Comparison of ENCODE assay signal across 26 mouse cellular contexts in the genomic region with DNA sequence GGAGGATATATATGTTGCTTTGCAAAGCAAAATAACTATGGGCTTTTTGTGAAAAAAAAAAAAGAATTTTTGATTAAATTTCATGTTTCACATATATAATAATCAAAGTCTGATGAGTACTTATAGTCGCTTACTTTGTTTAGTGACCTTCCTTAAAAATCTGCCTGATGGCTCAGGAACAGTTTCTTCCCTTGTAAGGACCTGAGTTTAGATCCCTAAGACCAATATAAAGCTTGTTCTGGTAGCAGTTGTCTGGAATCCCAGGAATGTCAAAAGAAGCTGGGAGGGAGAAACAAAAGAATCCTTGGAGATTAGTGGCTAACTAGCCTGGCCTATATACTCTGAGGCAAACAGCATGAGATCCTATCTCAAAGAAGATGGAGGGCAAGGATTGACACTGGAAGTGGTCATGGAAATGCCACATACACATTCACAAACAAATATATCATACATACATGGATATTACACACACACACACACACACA. TPM values are rescaled to one million over a fixed set of nuclear protein-coding genes. Genes with fewer than 3 reads are reported as not detected.
DNase-seq lines count a peak whose midpoint lies in the region; ATAC-seq lines count a peak whose summit lies in the region.
"Had no signal": no experiment of that assay in that cellular context is flagged by ENCODE, and none has a peak within 500 bp of the region (broad histone marks: within the 10 kb centered on the region; RNA-seq: fewer than 3 reads in every experiment).

A gene (minus strand): TSS at position 51 of the 485 bp plus-strand sequence.

- no peaks in the 10 kb centered on the region for H3K9me3 ChIP-seq in forebrain, embryonic 15.5 days
- H3K9me3 ChIP-seq: embryonic facial prominence, embryonic 13.5 days; heart, embryonic 13.5 days; hindbrain, embryonic 13.5 days; limb, embryonic 15.5 days; lung, embryonic 15.5 days had no signal

- H3K9ac ChIP-seq in forebrain, embryonic 15.5 days (replicated peaks) = no peak within 1 kb of the TSS
- H3K9ac ChIP-seq: embryonic facial prominence, embryonic 13.5 days; heart, embryonic 13.5 days; hindbrain, embryonic 13.5 days; limb, embryonic 15.5 days; liver, embryonic 14.5 days; lung, embryonic 15.5 days had no signal

- H3K36me3 ChIP-seq in forebrain, embryonic 15.5 days = no peaks in the 10 kb centered on the region
- H3K36me3 ChIP-seq: embryonic facial prominence, embryonic 13.5 days; heart, embryonic 13.5 days; hindbrain, embryonic 13.5 days; limb, embryonic 15.5 days; lung, embryonic 15.5 days had no signal

- 55% methylated on average over 1 of the region's 1 CpGs for WGBS in forebrain, embryonic 15.5 days

- ATAC-seq in forebrain, embryonic 15.5 days (replicated peaks) = no peak
- ATAC-seq: activated CD4-positive, CD25-positive, alpha-beta regulatory T cell, adult 4 months; forebrain, embryonic 16.5 days had no signal

- no peak within 1 kb of the TSS for H3K4me2 ChIP-seq in forebrain, embryonic 15.5 days (replicated peaks)
- H3K4me2 ChIP-seq: embryonic facial prominence, embryonic 13.5 days; heart, embryonic 13.5 days; hindbrain, embryonic 13.5 days; limb, embryonic 15.5 days; lung, embryonic 15.5 days had no signal

- no peak within 1 kb of the TSS for H3K4me3 ChIP-seq in forebrain, embryonic 15.5 days
- H3K4me3 ChIP-seq: embryonic facial prominence, embryonic 13.5 days; heart, embryonic 13.5 days; hindbrain, embryonic 13.5 days; limb, embryonic 15.5 days; lung, embryonic 15.5 days had no signal

- H3K27me3 ChIP-seq in forebrain, embryonic 15.5 days = no peaks in the 10 kb centered on the region
- H3K27me3 ChIP-seq: embryonic facial prominence, embryonic 13.5 days; heart, embryonic 13.5 days; hindbrain, embryonic 13.5 days; limb, embryonic 15.5 days; lung, embryonic 15.5 days had no signal

- no peak within 1 kb of the TSS for H3K27ac ChIP-seq in forebrain, embryonic 15.5 days (replicated peaks)
- H3K27ac ChIP-seq: embryonic facial prominence, embryonic 13.5 days; heart, embryonic 13.5 days; hindbrain, embryonic 13.5 days; limb, embryonic 15.5 days; liver, embryonic 14.5 days; lung, embryonic 15.5 days had no signal

- H3K4me1 ChIP-seq in forebrain, embryonic 15.5 days = no peaks in the 10 kb centered on the region
- H3K4me1 ChIP-seq: embryonic facial prominence, embryonic 13.5 days; hindbrain, embryonic 13.5 days; limb, embryonic 15.5 days; lung, embryonic 15.5 days had no signal

- DNase-seq in retina, embryonic 14.5 days (ENCODE audit: low spot score) = peak; percentile 13
- no peak for DNase-seq in retina, postnatal 1 day
- DNase-seq in R1 (ENCODE audit: low read depth, low spot score) = peak; percentile 60
- peak; percentile 17 for DNase-seq in embryo, embryonic 9.5 days (ENCODE audit: extremely low spot score)
- no peak for DNase-seq in T-cell, adult 2 months (ENCODE audit: low spot score)
- DNase-seq in urinary bladder, postnatal 36 days (ENCODE audit: low spot score in 2 of 2) = no peak
- DNase-seq: adrenal gland, adult 8-10 months; cerebellum, adult 18-20 months; cerebellum, postnatal 36 days; gastrocnemius, postnatal 25 days; heart, adult 18-20 months; heart, postnatal 14 days; kidney, adult 18-20 months; left cerebral cortex, postnatal 4 days; lung, postnatal 36 days had no signal

RNA-seq across cellular contexts. Expression of the gene that starts here (rescaled TPM):
- polyA plus RNA-seq in forebrain, embryonic 15.5 days (2015; fragmentation: Nextera tagmentation; extraction: Ambion mirVana) = not detected in 2 replicates
- polyA plus RNA-seq: activated CD4-positive, CD25-positive, alpha-beta regulatory T cell, adult 4 months; forebrain, embryonic 16.5 days; liver, embryonic 14.5 days; midbrain, postnatal 0 days; urinary bladder, adult 2 months had no signal

Comparison
In these comparisons a context has a peak if more than half of its experiments do, and no peak if none do; other contexts are left out.
1. DNase-seq: peak in retina, embryonic 14.5 days (single experiment), R1 (single experiment) and embryo, embryonic 9.5 days (single experiment); none in retina, postnatal 1 day (single experiment), T-cell, adult 2 months (single experiment) and urinary bladder, postnatal 36 days (0 of 2).